Mouse (Mus musculus) spleen, adult 12 weeks (tissue): Measurements from ENCODE around the gene Daglb.

Source experiments
- DNase-seq: peaks from one replicate; pipeline ENCODE4 v3.0.0; 2022; ENCODE audit warnings: low spot score

Daglb gene

DNA sequence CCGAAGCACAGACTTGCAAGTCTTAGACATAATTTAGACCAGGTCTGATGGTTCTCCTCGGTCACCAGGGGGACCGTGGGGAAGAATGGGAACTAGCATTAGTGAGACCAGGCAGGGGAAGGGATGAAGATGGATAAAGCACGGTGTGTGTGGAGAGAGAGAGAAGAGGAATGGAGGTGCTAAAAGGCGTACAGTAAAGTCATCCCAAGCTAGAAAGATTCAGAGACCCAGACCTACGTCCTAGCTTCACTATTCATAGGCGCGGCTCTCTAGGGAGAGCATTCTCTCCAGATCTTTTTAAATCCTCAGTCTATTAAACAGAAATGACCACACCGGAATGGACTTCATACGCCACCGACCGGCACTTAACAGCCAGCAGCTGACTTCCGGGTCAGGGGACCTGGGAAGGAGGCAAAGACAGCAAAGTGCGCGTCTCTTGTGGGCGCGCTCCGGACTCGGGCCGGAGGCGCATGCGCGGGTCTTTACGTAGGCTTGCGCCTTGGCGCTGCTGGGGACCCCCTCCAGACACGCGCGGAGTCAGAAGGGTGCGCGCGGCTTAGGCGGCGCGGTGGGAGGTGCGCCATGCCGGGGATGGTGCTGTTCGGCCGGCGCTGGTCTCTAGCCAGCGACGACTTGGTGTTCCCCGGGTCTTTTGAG, at the start of gene Daglb:
Gene Daglb (plus strand): TSS at position 485 of the 657 bp plus-strand sequence.
- peak; percentile 76 for DNase-seq

DNA sequence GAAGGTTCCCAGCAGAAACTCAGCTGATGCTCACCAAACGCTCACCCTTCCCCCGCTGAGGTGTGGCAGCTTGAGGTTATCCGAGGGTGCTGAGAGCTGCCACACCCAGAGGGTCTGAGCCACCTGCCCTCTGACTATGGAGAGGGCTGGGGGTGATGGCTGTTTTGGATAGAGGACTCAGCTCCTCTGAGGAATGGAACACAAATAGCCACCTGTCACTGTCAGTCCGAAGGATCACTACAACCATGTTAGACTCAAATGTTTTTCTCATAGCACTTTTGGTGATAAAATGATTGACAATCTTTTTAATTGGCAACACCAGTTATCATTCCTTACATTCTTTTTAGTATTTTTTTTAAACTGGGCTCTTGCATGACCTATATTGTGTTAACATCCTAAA, 42.9 kb upstream of the Daglb start:
- no peak for DNase-seq

DNA sequence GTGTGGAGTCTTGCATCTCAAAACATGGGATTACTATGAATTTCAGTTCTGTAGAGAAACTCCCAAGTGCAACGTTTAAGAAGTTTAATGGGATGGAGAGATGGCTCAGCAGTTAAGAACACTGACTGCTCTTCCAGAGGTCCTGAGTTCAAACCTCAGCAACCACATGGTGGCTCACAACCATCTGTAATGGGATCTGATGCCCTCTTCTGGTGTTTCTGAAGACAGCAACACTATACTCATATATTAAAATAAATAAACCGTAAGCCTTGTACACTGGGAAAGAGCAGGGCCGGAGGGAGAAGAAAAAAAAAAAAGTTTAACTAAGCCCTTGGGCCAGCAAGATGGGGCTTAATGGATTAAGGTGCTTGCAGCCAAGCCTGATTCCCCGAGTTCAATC, 41.4 kb upstream of the Daglb start:
- DNase-seq = no peak

DNA sequence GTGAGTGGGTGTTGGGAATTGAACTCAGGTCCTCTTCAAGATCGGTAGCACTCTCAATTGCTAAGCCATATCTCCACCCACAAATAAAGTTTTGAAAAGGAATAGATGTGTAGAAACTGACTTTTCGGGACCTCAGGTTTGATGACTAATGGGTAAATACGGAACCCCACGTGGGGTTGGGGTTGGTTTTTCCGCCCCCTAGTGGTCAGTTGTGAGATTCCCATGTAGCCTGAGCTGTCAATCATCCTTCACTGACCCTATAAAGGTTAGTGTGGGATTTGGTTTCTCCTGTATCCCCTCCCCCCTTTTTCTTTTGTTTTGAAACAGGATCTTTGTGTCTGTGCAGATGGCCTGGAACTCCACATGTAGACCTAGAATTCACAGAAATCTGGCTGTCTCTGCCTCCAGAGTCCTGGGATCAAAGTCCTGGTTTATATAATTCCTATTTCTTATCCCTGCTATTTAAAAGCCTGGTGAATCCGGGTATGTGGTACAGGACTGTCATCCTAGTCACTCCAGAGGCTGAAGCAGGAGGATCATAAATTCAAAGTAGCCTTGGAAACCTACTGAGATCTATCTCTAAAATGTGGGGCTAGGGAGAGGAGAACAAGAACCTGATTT, 40.4 kb upstream of the Daglb start:
- peak; percentile 38 for DNase-seq

DNA sequence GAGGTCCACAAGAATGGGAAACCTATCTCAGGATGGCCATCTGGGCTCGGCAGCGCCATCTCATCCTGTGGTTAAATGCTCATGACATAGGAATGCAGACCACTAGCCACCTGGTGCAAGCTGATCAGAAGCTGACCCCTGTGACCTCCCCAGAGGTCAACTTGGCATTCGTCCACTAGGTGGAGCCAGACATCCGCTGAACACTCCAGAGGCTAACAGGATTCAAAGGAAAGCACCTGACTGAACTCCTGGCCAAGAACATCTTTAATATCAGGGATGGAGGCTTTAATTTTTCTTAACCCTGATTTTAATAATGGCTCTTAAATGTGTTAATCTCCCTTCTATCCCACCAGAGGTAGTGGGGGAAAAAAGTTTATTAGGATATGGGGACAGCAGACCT, 30.0 kb upstream of the Daglb start:
- peak; percentile 70 for DNase-seq

DNA sequence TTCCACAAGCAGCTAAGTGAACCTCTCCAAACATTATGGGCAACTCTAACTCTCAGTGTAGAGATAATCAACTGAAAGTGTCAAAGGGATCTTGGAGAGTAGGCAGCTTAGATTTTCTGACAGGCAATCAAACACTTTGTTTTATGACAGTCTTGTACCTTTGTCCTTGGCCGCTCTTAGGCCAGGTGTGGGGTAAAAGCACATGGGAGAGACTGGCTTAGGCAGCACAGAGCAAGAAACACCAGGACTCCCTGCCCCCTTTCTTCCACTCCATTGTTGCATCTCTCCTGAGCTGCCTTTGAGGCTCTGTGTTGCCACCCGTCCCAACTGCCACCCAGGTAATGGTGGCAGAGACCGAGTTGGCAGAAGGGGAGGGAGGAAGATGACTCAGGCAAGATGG, 23.1 kb upstream of the Daglb start:
- no peak for DNase-seq

DNA sequence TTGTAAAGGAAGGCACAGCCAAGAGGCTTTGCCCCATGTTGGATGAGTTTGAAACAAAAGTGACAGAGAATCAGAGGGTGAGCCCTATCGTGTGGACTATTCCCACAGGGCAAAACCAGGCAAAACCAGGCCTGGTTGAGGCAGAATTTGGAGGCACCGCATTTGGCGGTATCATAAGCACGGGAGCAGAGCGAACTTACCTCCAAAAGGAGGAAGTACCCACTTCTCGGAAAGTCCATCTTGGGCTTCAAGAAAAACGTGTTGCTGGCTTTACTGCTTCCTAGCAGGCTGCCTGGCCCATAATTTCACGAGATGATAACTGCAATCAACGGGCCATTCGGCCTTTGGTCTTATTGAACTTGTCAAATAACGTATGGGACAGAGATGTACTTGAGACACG, 22.6 kb upstream of the Daglb start:
- DNase-seq = no peak

DNA sequence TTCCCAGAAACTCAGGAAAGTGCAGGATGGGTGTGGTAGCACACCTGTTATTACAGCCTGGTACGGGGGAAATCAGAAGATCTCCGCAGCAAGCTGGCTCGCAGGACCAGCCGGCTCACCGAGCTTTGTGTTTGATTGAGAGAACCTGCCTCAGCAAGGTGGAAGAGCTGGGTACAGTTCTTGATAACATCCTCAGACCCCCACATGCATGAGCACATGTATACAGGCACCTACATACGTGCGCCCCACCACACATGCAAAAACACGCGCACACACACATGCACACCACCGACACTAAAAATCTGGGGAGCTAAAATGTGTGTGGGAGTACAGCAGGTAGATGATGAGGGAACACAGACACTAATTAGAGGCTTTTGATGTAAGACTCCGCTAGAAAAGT, 713 bp upstream of the Daglb start:
- DNase-seq = no peak

DNA sequence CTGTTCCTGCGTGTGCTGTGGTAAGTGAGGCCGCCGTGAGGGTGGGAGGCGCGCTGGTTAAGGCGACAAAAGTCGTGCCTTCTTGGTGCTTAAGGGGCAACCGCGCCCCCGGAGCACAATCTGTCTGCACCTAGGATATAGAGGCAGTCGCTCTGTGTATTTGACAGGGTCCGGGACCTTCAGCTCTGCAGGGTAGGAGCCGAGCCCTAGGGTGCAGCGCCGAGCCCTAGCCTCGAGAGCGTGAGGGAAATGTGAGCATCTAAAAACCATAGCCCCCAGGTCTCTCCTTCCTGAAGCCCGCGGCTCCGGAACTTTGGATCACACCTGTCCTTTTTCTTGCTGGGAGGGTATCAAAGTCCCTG, 354 bp downstream of the Daglb start:
- no peak for DNase-seq

DNA sequence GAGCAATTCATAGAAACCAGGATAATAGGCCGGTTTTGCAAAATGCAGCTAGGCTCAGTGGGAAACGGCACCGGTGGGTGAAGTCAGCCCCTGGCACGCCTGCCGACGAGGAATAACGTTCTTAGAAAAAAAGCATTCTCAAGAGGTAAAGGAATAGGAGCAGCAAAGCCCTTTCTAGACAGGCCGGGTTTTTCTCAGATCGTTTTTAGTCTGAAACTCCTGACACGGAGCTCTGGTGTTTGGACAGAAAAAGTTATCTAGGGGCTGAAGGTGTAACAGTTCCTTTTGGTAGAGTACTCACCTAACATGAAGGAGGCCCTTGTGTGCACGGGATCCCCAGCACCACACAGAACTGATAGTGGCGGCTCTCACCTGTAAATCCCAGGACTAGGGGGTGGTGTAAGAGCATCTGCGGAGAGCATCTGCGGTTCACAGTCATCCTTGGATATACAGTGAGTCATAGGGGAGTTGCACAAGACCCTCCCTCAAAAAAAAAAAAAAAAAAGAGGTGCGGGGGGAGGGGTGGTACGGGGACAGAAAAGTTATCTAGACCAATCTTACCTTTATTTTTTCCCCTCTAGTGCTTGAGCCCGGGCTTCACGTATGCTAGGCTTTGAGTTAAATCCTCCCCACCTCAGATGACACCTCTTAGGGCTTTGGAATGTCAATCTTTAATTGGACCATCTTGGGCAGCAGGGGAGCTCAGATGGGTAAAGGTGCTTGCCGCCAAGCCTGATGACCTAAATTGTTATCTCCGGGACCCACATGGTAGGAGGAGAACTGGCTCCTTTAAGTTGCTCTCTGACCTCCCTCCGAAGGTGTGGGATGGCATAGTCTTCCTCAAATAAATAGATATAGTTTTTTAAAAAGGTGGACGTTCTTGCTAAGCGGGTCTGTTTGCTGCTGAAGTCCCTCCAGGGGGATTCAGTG, 1.0 kb downstream of the Daglb start:
- no peak for DNase-seq

DNA sequence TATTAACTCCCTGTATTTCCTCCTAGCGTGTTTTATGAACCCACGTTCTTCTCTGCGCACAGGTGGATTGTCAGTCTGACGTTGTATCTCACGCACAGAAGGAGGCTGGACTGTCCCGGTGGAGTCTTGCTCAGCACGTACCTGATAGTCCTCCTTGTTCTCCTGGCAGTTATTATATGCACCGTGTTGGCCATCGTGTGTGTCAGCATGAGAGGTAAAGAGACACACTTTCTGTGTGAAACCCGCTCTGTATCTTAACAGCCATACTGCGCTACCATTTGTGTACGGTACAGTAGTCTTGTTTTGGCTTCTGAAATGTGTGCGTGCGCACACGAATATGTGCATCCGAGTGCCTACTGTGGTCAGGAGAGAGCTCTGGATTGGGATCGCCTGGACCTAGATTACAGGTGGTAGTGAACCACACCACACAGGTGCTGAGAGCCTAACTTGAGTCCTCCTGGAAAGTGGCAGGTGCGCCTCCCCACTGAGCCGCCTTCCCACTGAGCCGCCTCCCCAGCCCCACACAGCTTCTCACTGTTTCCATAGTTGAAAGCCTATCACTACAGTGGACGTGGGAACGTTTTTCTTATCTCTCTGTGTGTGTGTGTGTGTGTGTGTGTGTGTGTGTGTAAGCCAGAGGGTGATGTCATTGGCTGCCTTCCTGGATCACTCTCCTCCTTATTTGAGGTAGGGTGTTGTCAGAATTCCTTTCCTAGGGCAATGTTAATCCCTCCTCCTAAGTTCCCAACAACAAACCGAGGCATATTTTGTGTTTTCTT, 2.7 kb downstream of the Daglb start:
- no peak for DNase-seq

DNA sequence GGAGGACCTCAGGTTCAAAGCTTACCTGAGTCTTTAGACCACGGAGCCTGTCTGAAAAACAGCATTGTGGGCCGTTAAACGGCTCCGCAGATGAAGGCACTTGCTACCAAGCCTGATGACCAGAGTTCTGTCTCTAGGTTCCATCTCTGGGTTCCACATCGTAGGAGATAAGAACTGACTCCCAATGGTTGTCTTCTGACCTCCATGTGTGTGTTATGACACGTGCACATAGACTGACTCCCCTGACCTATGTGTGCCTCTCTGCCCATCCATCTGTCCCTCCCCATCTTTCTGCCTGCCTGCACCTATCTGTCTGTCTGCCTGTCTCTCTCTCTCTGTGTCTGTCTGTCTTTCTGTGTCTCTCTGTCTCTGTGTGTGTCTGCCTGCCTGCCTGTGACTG, 3.5 kb downstream of the Daglb start:
- DNase-seq = no peak

DNA sequence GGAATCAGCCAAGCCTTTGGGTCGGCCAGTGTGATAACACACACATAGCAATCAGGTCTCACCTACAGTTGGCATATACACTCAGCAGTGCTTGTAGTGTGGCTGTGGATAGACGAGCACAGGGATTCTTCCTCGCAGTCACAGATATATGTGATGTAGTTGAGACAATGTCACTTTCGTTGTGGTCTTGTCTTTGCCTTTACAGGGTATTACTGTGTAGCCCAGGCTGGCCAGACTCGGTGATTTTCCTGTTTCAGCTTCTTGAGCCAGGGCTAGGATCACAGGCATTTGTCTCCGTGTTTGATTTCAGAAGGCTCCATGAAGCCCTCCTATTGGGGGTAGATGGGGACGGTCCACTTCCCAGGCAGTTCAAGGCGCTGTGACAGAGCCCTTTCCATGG, 5.2 kb downstream of the Daglb start:
- no peak for DNase-seq

DNA sequence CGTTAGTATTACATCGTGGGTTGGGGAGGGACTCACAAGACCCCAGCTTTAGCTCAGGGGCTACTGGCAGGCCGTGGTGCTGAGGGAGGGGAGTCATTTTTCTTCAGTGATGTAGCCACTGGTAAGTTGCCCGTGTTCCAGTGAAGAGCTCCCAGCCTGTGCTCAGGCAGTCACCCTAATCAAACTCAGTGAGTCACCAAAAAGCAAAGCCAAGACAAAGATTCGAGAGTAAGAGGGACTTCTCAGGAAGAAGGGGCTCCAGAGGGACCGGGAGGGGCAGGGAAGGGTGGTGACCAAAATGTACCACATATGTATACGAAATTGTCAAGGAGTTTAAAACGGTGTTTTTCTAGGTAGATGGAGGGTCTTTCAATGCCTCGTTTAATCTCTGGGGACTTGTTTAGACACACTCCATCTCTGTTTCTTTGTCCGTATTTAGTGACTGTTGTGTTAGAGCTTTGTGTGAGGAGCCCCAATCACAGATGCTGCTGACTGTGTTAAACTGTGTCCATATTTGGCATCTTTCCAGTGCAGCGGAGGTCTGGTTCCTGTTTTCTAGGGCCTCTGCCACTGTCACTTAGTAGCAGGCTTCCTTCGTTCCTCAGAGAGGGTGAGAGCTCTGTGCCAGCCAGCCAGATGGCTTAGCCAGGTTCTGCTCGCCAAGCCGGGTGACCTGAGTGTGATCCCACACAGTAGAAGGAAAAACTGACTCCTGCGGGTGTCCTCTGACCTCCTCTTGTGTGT, 6.2 kb downstream of the Daglb start:
- DNase-seq = no peak

DNA sequence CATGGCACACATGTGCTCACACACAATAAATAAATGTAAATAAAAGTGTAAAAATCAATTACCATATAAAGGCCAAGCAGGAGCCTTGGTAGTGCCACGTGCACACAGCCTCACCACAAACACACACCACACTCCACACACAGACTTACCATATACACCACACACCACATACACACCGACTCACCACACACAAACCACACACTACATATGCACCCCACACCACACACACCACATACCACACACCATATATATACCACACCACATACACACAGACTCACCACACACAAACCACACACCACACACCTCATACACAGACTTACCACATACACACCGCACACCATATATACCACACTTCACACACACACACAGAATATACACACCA, 6.8 kb downstream of the Daglb start:
- no peak for DNase-seq

DNA sequence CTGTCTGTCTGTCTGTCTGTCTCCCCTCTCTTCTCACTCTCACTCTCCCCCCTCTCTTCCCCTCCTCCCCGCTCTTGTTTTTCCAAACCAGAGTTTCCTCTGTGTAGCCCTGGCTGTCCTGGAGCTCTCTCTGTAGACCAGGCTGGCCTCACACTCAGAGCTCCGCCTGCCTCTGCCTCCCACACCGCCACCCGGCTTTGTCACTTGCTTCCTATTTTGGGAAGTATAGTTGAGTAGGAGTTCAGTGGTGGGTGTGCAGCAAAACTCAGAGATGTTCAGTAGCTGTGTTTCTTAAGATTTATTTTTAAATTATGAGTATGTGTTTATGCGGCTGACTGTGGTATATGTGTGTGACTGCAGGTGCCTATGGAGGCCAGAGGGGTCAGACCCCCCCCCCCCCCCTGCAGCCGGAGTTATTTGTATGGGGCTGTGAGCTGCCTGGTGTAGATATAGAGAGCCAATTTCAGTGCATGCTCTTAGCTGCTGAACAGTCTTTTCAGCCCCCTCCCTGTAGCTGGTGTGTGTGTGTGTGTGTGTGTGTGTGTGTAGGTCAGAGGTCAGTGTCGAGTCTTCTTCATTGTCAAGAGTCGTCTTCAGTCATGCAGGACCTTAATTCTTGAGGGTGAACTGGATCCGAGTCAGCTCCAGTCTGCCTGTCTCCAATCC, 7.7 kb downstream of the Daglb start:
- no peak for DNase-seq

DNA sequence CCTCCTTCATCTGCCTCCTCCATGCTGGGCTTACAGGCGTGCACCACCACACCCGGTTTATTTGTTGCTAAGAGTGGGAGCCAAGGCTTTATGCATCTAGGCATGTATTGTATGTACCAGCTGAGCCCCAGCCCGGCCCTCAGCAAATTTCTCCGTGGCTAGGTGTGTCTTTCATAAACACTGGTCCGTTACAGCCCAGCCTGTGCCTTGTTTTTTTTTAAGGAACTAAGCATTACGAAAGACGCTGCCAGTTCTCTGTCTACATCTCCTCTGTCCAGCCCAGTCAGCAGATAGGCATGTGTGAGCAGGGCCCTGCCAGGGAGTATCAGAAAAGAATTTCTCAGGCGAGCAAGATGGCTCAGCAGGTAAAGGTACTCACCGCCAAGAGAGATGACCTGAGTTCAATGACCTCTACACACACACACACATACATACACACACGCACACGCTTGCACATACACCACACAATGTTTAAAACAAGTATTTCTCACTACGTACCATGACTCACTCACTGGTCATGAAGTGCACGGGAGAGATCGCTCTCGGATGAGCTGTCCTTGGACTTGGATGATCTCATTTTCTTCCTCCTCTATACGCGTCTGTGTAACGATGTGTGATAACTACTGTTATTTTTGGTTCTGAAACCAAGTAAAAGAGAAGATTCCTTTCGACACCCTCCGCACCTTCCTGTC, 10.9 kb downstream of the Daglb start:
- DNase-seq = no peak

DNA sequence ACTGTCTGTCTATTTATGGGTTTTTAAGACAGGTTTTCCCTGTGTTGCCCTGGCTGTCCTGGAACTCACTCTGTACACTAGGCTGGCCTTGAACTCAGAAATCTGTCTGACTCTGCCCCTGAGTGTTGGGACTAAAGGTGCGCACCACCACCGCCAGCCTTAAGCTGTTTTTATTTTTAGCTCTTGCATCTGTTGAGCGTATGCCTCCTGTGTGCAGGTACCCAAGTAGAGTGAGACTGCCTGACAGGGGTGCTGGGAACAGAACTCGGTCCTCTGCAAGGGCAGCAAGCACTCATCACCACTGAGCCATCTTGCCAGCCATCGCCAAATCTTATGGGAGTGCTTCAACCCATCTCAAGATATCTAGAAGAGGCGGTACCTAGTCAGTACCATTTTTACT, 11.6 kb downstream of the Daglb start:
- DNase-seq = no peak

DNA sequence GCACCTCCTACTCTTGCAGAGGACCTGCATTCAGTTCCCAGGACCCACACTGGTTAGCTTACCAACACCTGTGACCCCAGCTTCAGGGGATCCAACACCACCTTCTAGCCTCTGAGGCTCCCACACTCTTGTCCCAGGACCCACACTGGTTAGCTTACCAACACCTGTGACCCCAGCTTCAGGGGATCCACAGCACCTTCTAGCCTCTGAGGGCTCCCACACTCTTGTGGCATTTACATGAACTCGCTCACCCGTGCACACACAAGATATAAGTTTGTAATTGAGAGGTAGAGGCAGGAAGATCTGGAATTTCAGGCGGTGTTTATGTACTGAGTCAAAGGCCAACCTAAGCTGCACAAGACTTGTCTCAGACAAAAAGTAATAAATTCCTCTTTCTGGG, 13.5 kb downstream of the Daglb start:
- no peak for DNase-seq

DNA sequence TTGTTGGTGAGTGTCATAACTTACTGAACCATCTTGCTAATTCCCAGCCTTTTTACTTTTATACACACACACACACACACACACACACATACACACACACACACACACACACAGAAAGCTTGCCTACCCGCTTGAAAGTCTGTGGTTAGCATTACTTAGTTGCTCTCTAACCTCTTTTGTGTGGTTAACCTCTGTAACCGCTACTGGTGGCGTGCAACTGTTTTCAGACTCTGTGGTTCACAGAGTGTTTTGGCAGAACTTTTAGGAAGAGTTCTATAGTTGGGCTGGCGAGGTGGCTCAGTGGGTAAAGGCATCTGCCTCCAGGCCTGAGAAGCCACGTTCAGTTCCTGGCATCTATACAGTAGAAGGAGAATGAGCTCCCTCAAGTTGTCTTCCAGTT, 20.6 kb downstream of the Daglb start:
- no peak for DNase-seq

DNA sequence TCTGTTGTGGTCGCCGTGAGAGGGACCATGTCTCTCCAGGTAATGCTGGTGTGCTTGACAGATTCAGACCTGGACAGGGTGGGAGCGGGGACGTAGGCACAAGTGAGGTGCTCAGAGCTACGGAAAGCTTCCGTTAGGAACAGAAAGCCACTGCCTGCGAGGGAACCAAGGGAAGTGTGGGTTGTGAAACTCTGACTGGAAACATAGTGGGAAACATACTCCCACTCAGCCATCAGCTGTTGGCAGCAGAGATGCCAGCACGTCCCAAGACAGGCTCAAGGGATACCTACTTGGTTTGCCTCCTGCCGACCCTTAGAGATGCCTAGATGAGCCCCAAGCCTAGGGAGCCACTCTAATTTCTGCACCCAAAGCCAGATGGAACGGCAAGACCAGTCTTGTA, 22.8 kb downstream of the Daglb start:
- no peak for DNase-seq
